Mouse (Mus musculus) v-Abl transformed pro-B cells (cell line): ENCODE measurements around the gene Tgm6.

Source experiments
- in situ Hi-C, 2 experiments: fragments of 400-800 bp; cut with MboI; formaldehyde crosslinking; loops; one replicate each; pipeline ENCODE4 v1.15.1; 2025; ENCODE audit not compliant: unreplicated experiment in 2 of 2

Gene Tgm6

GRCm38 (mm10) chr2:130112116-130112515, at the start of gene Tgm6:
TSS of gene Tgm6 (plus strand) at chr2:130112416.
- in situ Hi-C loops, result no loop called here

DNA sequence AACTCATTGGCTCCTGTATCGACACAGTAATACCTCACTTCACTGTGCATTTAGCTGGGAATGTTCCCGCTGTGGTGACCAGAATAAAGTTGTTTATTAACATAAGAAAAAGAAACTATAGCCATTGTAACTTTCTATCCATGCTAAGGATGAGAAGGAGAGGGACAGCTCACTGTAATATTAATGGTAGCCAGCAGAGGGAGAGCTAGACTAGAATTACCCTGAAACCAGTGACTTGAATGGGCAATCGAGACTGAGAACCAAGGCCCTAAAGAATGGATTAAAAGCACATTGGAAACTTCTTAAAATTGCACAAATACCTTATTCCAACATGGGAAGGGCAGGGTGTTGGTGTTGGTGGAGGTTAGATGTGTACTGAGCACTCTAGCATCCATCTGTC, 44.0 kb upstream of the Tgm6 start:
- in situ Hi-C loops, result no loop called here

DNA sequence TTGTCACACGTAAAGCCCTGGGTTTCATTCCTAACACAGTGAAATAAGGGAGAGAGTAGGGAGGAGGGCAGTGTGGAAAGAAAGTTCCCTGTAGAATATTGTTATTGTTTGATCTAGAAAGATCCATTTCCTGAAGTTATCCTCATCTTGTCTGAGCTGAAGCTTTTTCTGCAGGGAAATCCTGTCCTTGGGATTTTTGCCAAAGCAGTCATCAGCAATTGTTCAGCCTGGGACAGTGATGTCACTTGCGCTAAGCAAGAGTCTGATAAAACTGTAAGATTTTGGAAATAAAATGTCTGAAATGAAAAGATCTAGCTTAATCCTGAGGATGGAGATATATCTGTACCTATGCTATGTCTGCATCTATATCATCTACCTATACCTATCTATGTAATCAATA, 41.8 kb upstream of the Tgm6 start:
- in situ Hi-C loops, result loop anchor here in 1 of 2 experiments (10.0 kb wide), 1 partner anchor 164 kb away; no protein-coding TSS in a partner anchor

DNA sequence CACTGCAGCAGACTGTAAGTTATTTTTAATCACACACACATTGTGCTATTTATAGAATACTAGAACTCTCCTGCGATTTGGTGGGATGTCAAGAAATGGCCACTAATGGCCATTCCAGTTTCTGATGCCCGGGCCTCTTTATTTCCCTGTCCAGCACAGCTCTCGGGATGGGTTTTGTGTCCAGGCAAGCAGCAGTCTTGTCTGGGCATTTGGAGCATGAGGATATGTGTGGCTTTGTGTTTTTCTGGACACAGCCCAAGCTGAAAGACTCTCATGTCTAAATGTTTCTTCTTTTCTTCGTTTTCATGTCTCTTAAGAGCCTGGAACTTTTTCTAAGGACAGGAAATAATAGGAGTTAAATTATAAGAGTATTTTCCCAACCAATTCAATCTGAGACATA, 588 bp downstream of the Tgm6 start:
- in situ Hi-C loops, result no loop called here

DNA sequence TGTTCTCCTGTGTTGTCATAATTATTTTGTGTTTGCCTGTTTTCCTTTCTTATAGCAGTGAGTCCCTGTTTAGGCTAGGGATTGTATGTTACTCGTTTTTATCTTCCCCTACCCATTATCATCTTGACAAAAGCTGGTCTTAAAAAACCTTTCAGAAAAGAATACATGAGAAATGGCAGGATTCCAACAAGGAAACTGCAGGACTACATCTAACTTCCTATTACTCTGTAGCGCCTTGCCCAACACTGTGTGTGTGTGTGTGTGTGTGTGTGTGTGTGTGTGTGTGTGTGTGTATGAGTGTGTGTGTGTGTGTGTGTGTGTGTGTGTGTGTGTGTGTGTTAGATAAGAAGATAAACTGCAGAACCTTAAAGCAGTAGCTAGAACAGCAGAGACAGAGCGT, 1.2 kb downstream of the Tgm6 start:
- in situ Hi-C loops, result no loop called here

DNA sequence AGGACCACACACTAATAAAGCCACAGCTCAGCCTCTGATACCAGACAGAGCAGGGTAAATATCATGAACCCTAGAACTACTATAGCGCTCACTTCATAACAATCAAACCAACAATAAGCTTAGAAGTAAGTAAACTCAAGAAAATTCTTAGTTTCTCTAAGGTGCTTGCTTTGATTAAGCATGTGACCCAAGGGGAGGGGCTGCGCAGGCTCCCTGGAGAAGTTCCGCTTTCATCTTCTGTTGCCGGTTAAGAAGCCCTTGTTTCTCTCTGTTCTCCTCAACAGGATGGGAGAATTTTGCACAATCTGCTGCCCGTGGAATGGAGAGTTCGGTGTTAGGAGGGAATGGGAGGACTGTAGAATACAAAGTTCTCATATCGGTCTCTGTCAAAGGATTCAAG, 6.4 kb downstream of the Tgm6 start:
- in situ Hi-C loops, result no loop called here

DNA sequence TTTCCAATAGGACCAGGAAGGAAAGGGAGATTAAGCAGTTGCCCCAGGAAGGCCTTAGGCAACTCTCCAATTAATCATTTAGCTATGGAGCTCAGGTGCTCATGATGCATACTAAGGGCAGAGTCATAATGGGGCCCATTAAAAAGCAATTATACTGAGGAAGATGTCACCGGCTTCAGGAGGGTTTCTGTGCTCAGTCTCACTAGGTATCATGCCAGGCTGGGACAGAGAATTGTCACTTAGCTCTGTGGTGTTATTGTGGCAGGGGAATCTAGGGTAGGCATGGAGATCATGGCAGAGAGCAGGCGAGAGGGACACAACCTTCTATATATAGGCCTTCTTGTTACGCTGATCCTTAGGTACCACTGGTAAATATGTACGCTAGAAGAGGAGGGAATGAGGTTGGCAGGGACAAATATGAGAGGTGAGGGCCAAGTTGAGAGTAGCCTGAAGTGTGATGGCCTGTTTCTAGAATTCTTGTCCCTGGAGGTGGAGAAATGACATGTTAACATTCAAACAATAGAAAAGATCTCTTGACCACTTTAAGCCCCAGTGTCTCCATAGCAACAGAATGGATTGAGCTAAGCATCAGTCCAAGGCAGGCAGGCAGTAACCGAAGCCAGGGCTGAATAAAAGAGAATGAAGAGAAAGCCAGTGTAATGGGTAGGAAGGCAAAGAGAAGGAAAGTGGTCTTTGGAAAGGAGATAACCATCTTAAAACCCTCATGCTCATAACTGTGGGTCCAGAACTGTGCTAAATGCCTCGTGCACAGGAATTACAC, 13.3 kb downstream of the Tgm6 start:
- in situ Hi-C loops, result no loop called here

GRCm38 (mm10) chr2:130126073-130126472, 13.9 kb downstream of the Tgm6 start:
- in situ Hi-C loops, result no loop called here

DNA sequence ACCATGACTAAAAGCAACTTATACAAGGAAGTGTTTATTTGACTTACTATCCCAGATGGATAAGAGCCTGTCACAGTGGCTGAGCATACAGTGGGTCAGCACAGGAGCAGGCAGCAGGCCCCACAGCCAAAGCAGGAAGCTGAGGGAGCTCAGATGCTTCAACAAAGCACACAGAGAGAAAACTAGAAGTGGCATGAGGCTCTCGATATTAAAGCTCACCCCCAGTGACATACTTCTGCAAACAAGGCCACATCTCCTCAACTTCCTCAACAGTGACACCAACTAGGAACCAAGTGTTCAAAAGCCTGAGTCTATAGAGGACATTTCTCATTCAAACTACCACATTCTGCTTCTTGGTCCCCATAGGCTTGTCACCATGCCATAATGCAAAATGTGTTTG, 17.5 kb downstream of the Tgm6 start:
- in situ Hi-C loops, result no loop called here

DNA sequence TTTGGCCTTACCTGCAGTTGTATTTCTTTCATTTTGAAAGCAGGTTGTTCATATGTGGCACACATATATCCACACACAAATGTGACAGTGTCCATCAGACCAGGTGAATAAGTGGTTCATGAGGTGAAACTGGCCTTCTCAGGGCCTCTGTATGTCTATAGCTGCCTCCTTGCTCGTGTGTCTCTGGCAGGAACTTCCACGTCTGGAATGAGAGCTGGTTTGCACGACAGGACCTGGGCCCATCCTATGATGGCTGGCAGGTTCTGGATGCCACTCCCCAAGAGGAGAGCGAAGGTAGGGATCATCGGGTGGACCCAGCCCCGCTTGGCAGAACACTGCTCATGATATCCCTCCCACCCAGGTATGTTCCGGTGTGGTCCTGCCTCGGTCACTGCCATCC, 30.8 kb downstream of the Tgm6 start:
- in situ Hi-C loops, result no loop called here

GRCm38 (mm10) chr2:130144703-130145324, 32.6 kb downstream of the Tgm6 start:
- in situ Hi-C loops, result no loop called here

DNA sequence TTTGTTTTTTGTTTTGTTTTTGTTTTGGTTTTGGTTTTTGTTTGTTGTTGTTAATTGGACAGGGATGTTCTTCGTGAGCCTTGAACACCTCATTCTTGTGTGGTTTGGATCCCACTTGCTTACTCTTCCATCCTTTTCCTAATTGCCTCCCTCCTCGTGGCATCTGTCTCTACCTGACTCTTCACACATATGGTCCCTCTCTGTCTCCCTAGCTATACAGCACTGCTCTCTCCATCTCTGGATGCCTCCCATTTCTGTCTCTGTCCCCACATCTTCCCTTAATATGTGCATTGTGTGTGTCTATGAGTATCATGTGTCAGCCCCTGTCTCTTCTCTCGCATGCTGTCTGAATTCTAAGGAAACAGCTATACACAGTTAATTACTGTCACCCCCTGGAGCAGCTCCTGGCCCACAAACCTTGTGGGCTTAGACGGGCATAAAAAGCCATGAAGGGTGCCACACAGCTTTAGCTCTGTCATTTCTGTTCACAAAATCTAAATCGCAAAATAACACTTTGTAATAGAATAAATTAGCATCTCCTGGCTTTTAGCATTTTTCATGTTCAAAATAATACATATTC, 34.0 kb downstream of the Tgm6 start:
- in situ Hi-C loops, result no loop called here

DNA sequence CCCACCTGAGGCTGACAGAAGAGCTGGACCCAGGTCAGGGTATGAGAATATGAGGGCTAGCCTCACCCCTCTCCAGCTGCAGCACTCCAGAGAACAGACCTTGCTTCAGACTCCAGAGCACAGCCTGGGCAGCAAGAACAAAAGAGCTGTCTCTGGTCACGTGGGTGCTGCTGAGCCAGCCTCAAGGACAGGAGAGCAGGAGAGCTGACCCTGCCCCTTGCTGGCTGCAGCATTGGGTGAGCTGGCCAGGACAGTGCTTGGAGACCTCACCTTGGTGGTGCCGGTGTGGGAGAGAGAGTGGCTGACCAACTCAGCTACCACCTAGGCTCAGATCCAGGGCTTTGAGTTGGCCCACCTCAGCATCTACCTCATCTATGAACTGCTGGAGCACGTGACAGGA, 43.0 kb downstream of the Tgm6 start:
- in situ Hi-C loops, result no loop called here

GRCm38 (mm10) chr2:130155851-130156250, 43.6 kb downstream of the Tgm6 start:
- in situ Hi-C loops, result no loop called here

GRCm38 (mm10) chr2:130157231-130158087, 45.2 kb downstream of the Tgm6 start:
- in situ Hi-C loops, result no loop called here

- in situ Hi-C loops, result no loop called here
Measured at GRCm38 (mm10) chr2:130158088-130158437, 45.8 kb downstream of the Tgm6 start.

- in situ Hi-C loops, result no loop called here
Measured at GRCm38 (mm10) chr2:130162701-130163100, 50.5 kb downstream of the Tgm6 start.

GRCm38 (mm10) chr2:130166311-130167214, 54.3 kb downstream of the Tgm6 start:
- in situ Hi-C loops, result no loop called here

- in situ Hi-C loops, result no loop called here
Measured at GRCm38 (mm10) chr2:130167861-130168260, 55.6 kb downstream of the Tgm6 start.

- in situ Hi-C loops, result no loop called here
Measured at GRCm38 (mm10) chr2:130171674-130172073, 59.5 kb downstream of the Tgm6 start.
